Mouse (Mus musculus) myocyte (in vitro differentiated cells): ENCODE measurements around the gene Ppp1ca. TPM values are rescaled to one million over a fixed set of nuclear protein-coding genes. Genes with fewer than 3 reads are reported as not detected.
A peak's percentile ranks its signal among the peaks of the same experiment; 100 is the strongest.

Source experiments
- H3K27me3 ChIP-seq: one replicate; pipeline ENCODE4 v1.6.1; 2011; ENCODE audit not compliant: control insufficient read depth, insufficient read depth, insufficient read length
- H3K36me3 ChIP-seq: one replicate; pipeline ENCODE4 v1.6.1; 2011; ENCODE audit not compliant: control insufficient read depth, insufficient read depth
- H3K4me2 ChIP-seq: one replicate; pipeline ENCODE4 v1.6.1; 2011; ENCODE audit warnings: low read depth, control low read depth
- H3K4me3 ChIP-seq: one replicate; pipeline ENCODE4 v1.5.1; 2011; ENCODE audit warnings: mild to moderate bottlenecking, control low read depth, moderate library complexity
- H3K79me2 ChIP-seq: one replicate; pipeline ENCODE4 v1.6.1; 2011; ENCODE audit not compliant: control insufficient read depth, insufficient read depth
- H3ac ChIP-seq: one replicate; pipeline ENCODE4 v1.6.1; 2011; ENCODE audit not compliant: control insufficient read depth, insufficient read length
- CEBPB ChIP-seq: IDR thresholded peaks from 2 replicates; pipeline ENCODE4 v1.6.1; 2011; ENCODE audit warnings: mild to moderate bottlenecking, moderate library complexity; ENCODE audit not compliant: poor library complexity, insufficient read depth, severe bottlenecking
- E2F4 ChIP-seq: IDR thresholded peaks from one replicate; pipeline ENCODE4 v1.6.1; 2011; ENCODE audit warnings: mild to moderate bottlenecking, control low read depth, moderate library complexity; ENCODE audit not compliant: insufficient read depth
- MAX ChIP-seq: IDR thresholded peaks from one replicate; pipeline ENCODE4 v1.6.1; 2011; ENCODE audit warnings: low read depth, mild to moderate bottlenecking, control low read depth
- MYOD1 ChIP-seq, 3 experiments: IDR thresholded peaks; one replicate each; pipeline ENCODE4 v1.6.1; 2011; ENCODE audit warnings: control low read depth in 2 of 3, low read depth in 2 of 3, mild to moderate bottlenecking in 2 of 3, moderate library complexity in 1 of 3; ENCODE audit not compliant: insufficient read length in 2 of 3, control insufficient read depth in 1 of 3
- MYOG ChIP-seq, 3 experiments: IDR thresholded peaks; one replicate each; pipeline ENCODE4 v1.6.1; 2011; ENCODE audit warnings: control low read depth in 2 of 3, low read depth in 2 of 3, mild to moderate bottlenecking in 2 of 3; ENCODE audit not compliant: insufficient read length in 2 of 3, control insufficient read depth in 1 of 3, insufficient read depth in 1 of 3
- POLR2A ChIP-seq: IDR thresholded peaks from one replicate; pipeline ENCODE4 v1.6.1; 2011; ENCODE audit warnings: low read depth, mild to moderate bottlenecking, control low read depth, moderate library complexity; ENCODE audit not compliant: insufficient read length
- POLR2AphosphoS2 ChIP-seq: IDR thresholded peaks from one replicate; pipeline ENCODE4 v1.6.1; 2011; ENCODE audit warnings: low read depth, control low read depth; ENCODE audit not compliant: insufficient read length
- REST ChIP-seq: IDR thresholded peaks from one replicate; pipeline ENCODE4 v1.6.1; 2011; ENCODE audit warnings: mild to moderate bottlenecking, control low read depth, moderate library complexity; ENCODE audit not compliant: insufficient read depth, insufficient read length
- SRF ChIP-seq: IDR thresholded peaks from one replicate; pipeline ENCODE4 v1.6.1; 2011; ENCODE audit warnings: low read depth; ENCODE audit not compliant: control insufficient read depth, insufficient read length
- TCF12 ChIP-seq: IDR thresholded peaks from one replicate; pipeline ENCODE4 v1.6.1; 2011; ENCODE audit warnings: mild to moderate bottlenecking, control low read depth; ENCODE audit not compliant: poor library complexity, insufficient read depth, severe bottlenecking
- TCF3 ChIP-seq: IDR thresholded peaks from one replicate; pipeline ENCODE4 v1.6.1; 2011; ENCODE audit warnings: low read depth, control low read depth; ENCODE audit not compliant: insufficient read length
- USF1 ChIP-seq: IDR thresholded peaks from one replicate; pipeline ENCODE4 v1.6.1; 2011; ENCODE audit warnings: low read depth, mild to moderate bottlenecking, control low read depth, moderate library complexity
- polyA plus RNA-seq: library from polyadenylated mRNA; unstranded; fragments of >200 nt; fragmentation: generic; extraction: Trizol; gene quantifications from one replicate; pipeline ENCODE4 v1.2.1, GENCODE M21; 2012; ENCODE audit warnings: missing spikeins

Ppp1ca gene
- polyA plus RNA-seq, 1 experiment, result 702 TPM

DNA sequence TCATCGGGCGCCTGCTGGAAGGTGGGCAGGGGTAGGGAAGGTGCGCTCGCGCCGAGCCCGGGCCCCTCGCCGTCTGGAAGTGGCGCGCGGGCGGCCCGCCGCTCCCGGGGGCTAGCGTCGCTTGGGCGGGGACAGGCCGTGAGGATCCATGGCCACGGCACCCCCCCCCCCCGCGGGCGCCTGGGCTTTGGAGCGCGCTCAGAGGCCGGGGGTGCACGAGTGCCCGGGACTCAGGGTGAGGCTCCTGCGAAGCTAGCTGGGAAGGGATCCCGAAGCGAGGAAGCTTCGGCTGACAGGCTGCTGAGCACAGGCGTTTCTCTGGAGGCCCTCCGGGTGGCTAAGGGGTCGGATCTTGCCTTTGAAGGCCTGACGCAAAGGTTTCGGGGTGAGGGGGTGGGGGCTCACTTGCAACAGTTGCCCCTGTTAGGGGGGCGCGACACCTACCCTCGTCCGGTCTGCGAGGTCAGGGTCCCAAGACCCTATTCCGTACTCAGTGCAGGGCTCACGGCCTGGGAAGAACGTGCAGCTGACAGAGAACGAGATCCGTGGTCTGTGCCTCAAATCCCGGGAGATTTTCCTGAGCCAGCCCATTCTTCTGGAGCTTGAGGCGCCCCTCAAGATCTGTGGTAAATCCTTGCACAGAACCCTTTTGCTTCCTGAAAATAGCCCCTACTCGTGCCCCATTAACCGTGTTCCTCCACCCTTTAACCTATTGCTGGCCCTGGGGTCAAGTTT lies 553 bp downstream of the Ppp1ca start:
- H3K79me2 ChIP-seq, result peaks cover 18% of the 10 kb centered on the region
- peak overlapping the region; percentile 99 for H3K4me2 ChIP-seq
- peaks cover 21% of the 10 kb centered on the region for H3K36me3 ChIP-seq
- H3K4me3 ChIP-seq, result peak overlapping the region; percentile 94
- no peak for TF ChIP-seq SRF
- no peak for TF ChIP-seq POLR2AphosphoS2
- TF ChIP-seq MYOD1 (IDR thresholded peaks at IDR 0.05; ENCODE audit: control insufficient read depth in 1 of 3, insufficient read length in 2 of 3, low read depth in 2 of 3), result no peak
- H3K27me3 ChIP-seq, result no peaks in the 10 kb centered on the region
- H3ac ChIP-seq, result peak overlapping the region; percentile 73

GRCm38 (mm10) chr19:4193129-4193528 lies 1.3 kb downstream of the Ppp1ca start:
- H3K79me2 ChIP-seq, result peaks cover 18% of the 10 kb centered on the region
- H3K27me3 ChIP-seq, result no peaks in the 10 kb centered on the region
- peak overlapping the region; percentile 94 for H3K4me3 ChIP-seq
- no peak for TF ChIP-seq CEBPB
- no peak for TF ChIP-seq POLR2A
- no peak for TF ChIP-seq MAX
- TF ChIP-seq POLR2AphosphoS2, result no peak
- TF ChIP-seq MYOG (IDR thresholded peaks at IDR 0.05; ENCODE audit: control insufficient read depth in 1 of 3, insufficient read depth in 1 of 3, insufficient read length in 2 of 3, low read depth in 2 of 3), result no peak
- TF ChIP-seq TCF12, result no peak
- TF ChIP-seq TCF3, result no peak
- no peak for TF ChIP-seq E2F4
- no peak for TF ChIP-seq SRF
- TF ChIP-seq MYOD1 (IDR thresholded peaks at IDR 0.05; ENCODE audit: control insufficient read depth in 1 of 3, insufficient read length in 2 of 3, low read depth in 2 of 3), result no peak
- TF ChIP-seq USF1, result no peak
- no peak for TF ChIP-seq REST
- H3ac ChIP-seq, result peak overlapping the region; percentile 73
- H3K4me2 ChIP-seq, result peak overlapping the region; percentile 99
- H3K36me3 ChIP-seq, result peaks cover 23% of the 10 kb centered on the region

DNA sequence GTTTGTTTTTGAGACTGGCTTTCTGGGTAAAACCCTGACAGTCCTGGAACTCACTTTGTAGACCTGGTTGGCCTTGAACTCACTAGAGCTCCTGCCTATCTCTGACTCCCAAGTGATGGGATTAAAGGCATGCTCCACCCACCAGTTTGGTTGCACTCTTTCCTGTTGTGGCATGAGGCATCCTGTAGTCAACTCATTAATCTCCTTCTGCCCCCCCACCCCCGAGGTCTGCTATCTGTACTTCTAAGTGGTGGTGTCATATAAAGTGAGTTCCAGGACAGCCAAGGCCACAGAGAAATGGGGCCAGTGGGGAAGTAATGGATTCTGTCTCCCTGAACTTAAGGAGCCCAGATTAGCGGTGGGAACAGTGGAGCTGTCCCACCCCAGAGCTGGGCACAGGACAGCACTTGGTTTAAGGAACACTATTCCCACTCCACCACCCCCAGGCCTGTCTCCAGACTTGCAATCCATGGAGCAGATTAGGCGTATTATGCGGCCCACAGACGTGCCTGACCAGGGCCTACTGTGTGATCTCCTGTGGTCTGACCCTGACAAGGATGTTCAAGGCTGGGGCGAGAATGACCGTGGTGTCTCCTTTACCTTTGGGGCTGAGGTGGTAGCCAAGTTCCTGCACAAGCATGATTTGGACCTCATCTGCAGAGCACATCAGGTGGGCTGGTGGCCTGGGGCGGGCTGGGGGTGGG lies 2.3 kb downstream of the Ppp1ca start:
- Histone ChIP-seq H3K36me3 (peaks cover 23% of the 10 kb centered on the region), H3K27me3 (no peaks in the 10 kb centered on the region), H3K4me2 (peak overlapping the region; percentile 99), H3K79me2 (peaks cover 18% of the 10 kb centered on the region), H3K4me3 (no peak overlapping the region), H3ac (no peak overlapping the region)
- TF ChIP-seq SRF (no peak), POLR2AphosphoS2 (peak; percentile 50), POLR2A (peak; percentile 26)

DNA sequence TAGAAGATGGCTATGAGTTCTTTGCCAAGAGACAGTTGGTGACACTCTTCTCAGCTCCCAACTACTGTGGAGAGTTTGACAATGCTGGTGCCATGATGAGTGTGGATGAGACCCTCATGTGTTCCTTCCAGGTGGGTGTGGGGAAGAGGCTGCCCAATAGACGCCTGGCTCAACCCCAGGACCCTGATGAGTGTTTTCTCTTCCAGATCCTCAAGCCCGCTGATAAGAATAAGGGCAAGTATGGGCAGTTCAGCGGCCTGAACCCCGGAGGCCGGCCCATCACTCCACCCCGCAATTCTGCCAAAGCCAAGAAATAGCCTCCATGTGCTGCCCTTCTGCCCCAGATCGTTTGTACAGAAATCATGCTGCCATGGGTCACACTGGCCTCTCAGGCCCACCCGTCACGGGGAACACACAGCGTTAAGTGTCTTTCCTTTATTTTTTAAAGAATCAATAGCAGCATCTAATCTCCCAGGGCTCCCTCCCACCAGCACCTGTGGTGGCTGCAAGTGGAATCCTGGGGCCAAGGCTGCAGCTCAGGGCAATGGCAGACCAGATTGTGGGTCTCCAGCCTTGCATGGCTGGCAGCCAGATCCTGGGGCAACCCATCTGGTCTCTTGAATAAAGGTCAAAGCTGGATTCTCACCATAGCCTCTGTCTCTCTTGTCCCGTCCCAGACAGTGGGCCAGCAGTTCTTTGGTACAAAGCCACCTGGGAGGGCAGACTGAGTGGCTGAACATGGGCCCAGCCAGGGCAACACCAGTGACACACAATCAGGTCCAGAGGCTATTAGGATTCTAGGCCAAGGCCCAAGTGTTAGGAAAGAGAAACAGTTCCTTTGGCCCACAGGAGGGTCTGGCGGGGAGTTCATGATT lies 3.1 kb downstream of the Ppp1ca start:
- Histone ChIP-seq H3K4me3 (no peak overlapping the region), H3K27me3 (no peaks in the 10 kb centered on the region), H3K36me3 (peaks cover 23% of the 10 kb centered on the region), H3K4me2 (no peak overlapping the region), H3ac (no peak overlapping the region), H3K79me2 (peaks cover 23% of the 10 kb centered on the region)
- TF ChIP-seq TCF12 (no peak), USF1 (no peak), MAX (no peak)

GRCm38 (mm10) chr19:4196048-4196447 lies 4.2 kb downstream of the Ppp1ca start:
- H3K79me2 ChIP-seq, result peaks cover 33% of the 10 kb centered on the region
- no peaks in the 10 kb centered on the region for H3K27me3 ChIP-seq
- peaks cover 23% of the 10 kb centered on the region for H3K36me3 ChIP-seq
- TF ChIP-seq E2F4, result no peak
- TF ChIP-seq TCF12, result no peak
- no peak for TF ChIP-seq MYOD1 (IDR thresholded peaks at IDR 0.05; ENCODE audit: control insufficient read depth in 1 of 3, insufficient read length in 2 of 3, low read depth in 2 of 3)
- no peak for TF ChIP-seq USF1
- no peak for TF ChIP-seq REST
- TF ChIP-seq MYOG (IDR thresholded peaks at IDR 0.05; ENCODE audit: control insufficient read depth in 1 of 3, insufficient read depth in 1 of 3, insufficient read length in 2 of 3, low read depth in 2 of 3), result no peak
- no peak for TF ChIP-seq SRF
- no peak for TF ChIP-seq CEBPB
- no peak for TF ChIP-seq TCF3
- TF ChIP-seq POLR2AphosphoS2, result no peak
- TF ChIP-seq POLR2A, result no peak
- TF ChIP-seq MAX, result no peak
- H3ac ChIP-seq, result no peak overlapping the region
- H3K4me2 ChIP-seq, result no peak overlapping the region
- H3K4me3 ChIP-seq, result no peak overlapping the region
